Mouse (Mus musculus) neural tube, embryonic 13.5 days (tissue): Measurements from ENCODE around the gene Mesp1. TPM values are rescaled to one million over a fixed set of nuclear protein-coding genes. Genes with fewer than 3 reads are reported as not detected.
A peak's percentile ranks its signal among the peaks of the same experiment; 100 is the strongest.
"Not testable (repeated sequence)": the region's sequence is repeated elsewhere in the genome, so short reads cannot be mapped to it uniquely, and the experiment has no call there.

ENCODE experiments used
- ATAC-seq: fragments of 200-750 bp; cut with Nextera tagmentation; 2 replicates; pipeline ENCODE4 v1.8.0; 2017; ENCODE audit warnings: low read depth, mild to moderate bottlenecking, moderate TSS enrichment, moderate library complexity
- H3K27ac ChIP-seq: fragments of 300-500 bp; sonication (generic); replicated peaks from 2 replicates; pipeline ENCODE4 v1.5.1; 2015; ENCODE audit warnings: moderate library complexity, mild to moderate bottlenecking, inconsistent platforms
- H3K27me3 ChIP-seq: fragments of 300-500 bp; sonication (generic); 2 replicates; pipeline ENCODE4 v1.6.1; 2015; ENCODE audit warnings: mild to moderate bottlenecking, inconsistent platforms
- H3K36me3 ChIP-seq: fragments of 300-500 bp; sonication (generic); 2 replicates; pipeline ENCODE4 v1.6.1; 2015; ENCODE audit warnings: mild to moderate bottlenecking, inconsistent platforms
- H3K4me1 ChIP-seq: fragments of 300-500 bp; sonication (generic); replicated peaks from 2 replicates; pipeline ENCODE4 v1.6.1; 2015; ENCODE audit warnings: inconsistent platforms
- H3K4me2 ChIP-seq: fragments of 300-500 bp; sonication (generic); 2 replicates; pipeline ENCODE4 v1.6.1; 2015; ENCODE audit warnings: inconsistent platforms, mild to moderate bottlenecking, moderate library complexity
- H3K4me3 ChIP-seq: fragments of 300-500 bp; sonication (generic); 2 replicates; pipeline ENCODE4 v1.5.1; 2015; ENCODE audit warnings: mild to moderate bottlenecking, inconsistent platforms
- H3K9ac ChIP-seq: fragments of 300-500 bp; sonication (generic); 2 replicates; pipeline ENCODE4 v1.6.1; 2015; ENCODE audit warnings: moderate library complexity, mild to moderate bottlenecking, inconsistent platforms
- H3K9me3 ChIP-seq: fragments of 300-500 bp; sonication (generic); 2 replicates; pipeline ENCODE4 v1.6.1; 2016; ENCODE audit warnings: inconsistent platforms
- whole genome bisulfite sequencing: fragments of 180-500 bp; shearing (Covaris S2); methylation state at CpG from one replicate; pipeline ENCODE4 v1.1.7; 2015; 5-methylcytosine and 5-hydroxymethylcytosine counted together
- polyA plus RNA-seq: library from polyadenylated mRNA; unstranded; fragments of >200 nt; fragmentation: Nextera tagmentation; extraction: Ambion mirVana; gene quantifications from 2 replicates; pipeline ENCODE4 v1.2.1, GENCODE M21; 2015

The Mesp1 gene
- polyA plus RNA-seq, 1 experiment from 2014 or later: not detected

- H3K27me3 ChIP-seq: peaks cover 37% of the 10 kb centered on the region
- no peaks in the 10 kb centered on the region for H3K36me3 ChIP-seq
- 20% methylated on average over 71 of the region's 71 CpGs for WGBS
- peak within 1 kb of the TSS; percentile 68 for H3K9ac ChIP-seq
- H3K4me3 ChIP-seq: peak within 1 kb of the TSS; percentile 36
- ATAC-seq: peak; percentile 83
- no peaks in the 10 kb centered on the region for H3K9me3 ChIP-seq
- H3K27ac ChIP-seq: no peak within 1 kb of the TSS
- H3K4me1 ChIP-seq: peaks cover 7% of the 10 kb centered on the region; the same call in 1 of the 2 replicates
- H3K4me2 ChIP-seq: peak within 1 kb of the TSS; percentile 58
These were observed 17.3 kb upstream of the Mesp1 start, which contains the start of gene Mesp2 for GRCm38 (mm10) chr7:79810611-79811506. Gene Mesp2 (plus strand): TSS chr7:79810727.

GRCm38 (mm10) chr7:79808561-79808960, 15.0 kb upstream of the Mesp1 start:
- H3K9me3 ChIP-seq: no peaks in the 10 kb centered on the region
- H3K4me2 ChIP-seq: no peak overlapping the region
- H3K27me3 ChIP-seq: peaks cover 37% of the 10 kb centered on the region
- peaks cover 7% of the 10 kb centered on the region; the same call in 1 of the 2 replicates for H3K4me1 ChIP-seq
- ATAC-seq: no peak
- WGBS: 91% methylated on average over 7 of the region's 7 CpGs
- H3K9ac ChIP-seq: no peak overlapping the region
- no peaks in the 10 kb centered on the region for H3K36me3 ChIP-seq
- no peak overlapping the region for H3K4me3 ChIP-seq
- no peak overlapping the region for H3K27ac ChIP-seq

- no peaks in the 10 kb centered on the region for H3K36me3 ChIP-seq
- no peak overlapping the region for H3K4me2 ChIP-seq
- no peak overlapping the region for H3K4me3 ChIP-seq
- H3K27me3 ChIP-seq: no peaks in the 10 kb centered on the region
- WGBS: 65% methylated on average over 2 of the region's 2 CpGs
- no peak overlapping the region for H3K27ac ChIP-seq
- H3K4me1 ChIP-seq: no peaks in the 10 kb centered on the region
- no peak overlapping the region for H3K9ac ChIP-seq
- no peaks in the 10 kb centered on the region for H3K9me3 ChIP-seq
- ATAC-seq: no peak
These were observed 10.3 kb upstream of the Mesp1 start for GRCm38 (mm10) chr7:79803887-79804286.

- Histone ChIP-seq H3K4me2 (no peak overlapping the region), H3K27me3 (no peaks in the 10 kb centered on the region), H3K27ac (no peak overlapping the region), H3K36me3 (no peaks in the 10 kb centered on the region), H3K9me3 (no peaks in the 10 kb centered on the region), H3K4me3 (no peak overlapping the region), H3K9ac (no peak overlapping the region), H3K4me1 (no peaks in the 10 kb centered on the region)
- no peak for ATAC-seq
- WGBS: 70% methylated on average over 5 of the region's 5 CpGs
These were observed 8.4 kb upstream of the Mesp1 start for GRCm38 (mm10) chr7:79802037-79802436.

- Histone ChIP-seq H3K4me2 (no peak overlapping the region), H3K9me3 (no peaks in the 10 kb centered on the region), H3K27ac (no peak overlapping the region), H3K9ac (no peak overlapping the region), H3K36me3 (no peaks in the 10 kb centered on the region), H3K27me3 (no peaks in the 10 kb centered on the region), H3K4me3 (no peak overlapping the region), H3K4me1 (no peaks in the 10 kb centered on the region)
- 82% methylated on average over 11 of the region's 11 CpGs for whole genome bisulfite sequencing
- no peak for ATAC-seq
These were observed 7.8 kb upstream of the Mesp1 start for GRCm38 (mm10) chr7:79801391-79801790.

GRCm38 (mm10) chr7:79800336-79800735, 6.7 kb upstream of the Mesp1 start:
- ATAC-seq: no peak
- 82% methylated on average over 4 of the region's 4 CpGs for WGBS

GRCm38 (mm10) chr7:79799506-79799905, 5.9 kb upstream of the Mesp1 start:
- Histone ChIP-seq H3K4me3 (no peak overlapping the region), H3K36me3 (no peaks in the 10 kb centered on the region), H3K4me2 (no peak overlapping the region), H3K9me3 (no peaks in the 10 kb centered on the region), H3K9ac (no peak overlapping the region), H3K4me1 (no peaks in the 10 kb centered on the region), H3K27ac (no peak overlapping the region), H3K27me3 (peaks cover 18% of the 10 kb centered on the region)
- no peak for ATAC-seq
- WGBS: 75% methylated on average over 6 of the region's 6 CpGs

More at GRCm38 (mm10) chr7:79800336-79800735, 6.7 kb upstream of the Mesp1 start:
- Histone ChIP-seq H3K36me3 (no peaks in the 10 kb centered on the region), H3K4me2 (no peak overlapping the region), H3K9ac (no peak overlapping the region), H3K4me1 (no peaks in the 10 kb centered on the region), H3K4me3 (no peak overlapping the region), H3K9me3 (no peaks in the 10 kb centered on the region), H3K27me3 (peaks cover 9% of the 10 kb centered on the region), H3K27ac (no peak overlapping the region)

- no peak overlapping the region for H3K27ac ChIP-seq
- H3K4me3 ChIP-seq: no peak overlapping the region
- no peak overlapping the region for H3K4me2 ChIP-seq
- 4% methylated on average over 8 of the region's 8 CpGs for WGBS
- no peak for ATAC-seq
- no peaks in the 10 kb centered on the region for H3K4me1 ChIP-seq
- H3K9ac ChIP-seq: no peak overlapping the region
- peaks cover 22% of the 10 kb centered on the region for H3K27me3 ChIP-seq
- H3K36me3 ChIP-seq: no peaks in the 10 kb centered on the region
- H3K9me3 ChIP-seq: no peaks in the 10 kb centered on the region
These were observed 5.5 kb upstream of the Mesp1 start for GRCm38 (mm10) chr7:79799048-79799447.

GRCm38 (mm10) chr7:79798606-79799005, 5.0 kb upstream of the Mesp1 start:
- Histone ChIP-seq H3K9me3 (no peaks in the 10 kb centered on the region), H3K9ac (no peak overlapping the region), H3K4me1 (no peaks in the 10 kb centered on the region), H3K4me3 (no peak overlapping the region), H3K27ac (no peak overlapping the region), H3K36me3 (no peaks in the 10 kb centered on the region), H3K4me2 (no peak overlapping the region), H3K27me3 (peaks cover 27% of the 10 kb centered on the region)
- ATAC-seq: no peak
- 44% methylated on average over 5 of the region's 5 CpGs for WGBS

- H3K36me3 ChIP-seq: no peaks in the 10 kb centered on the region
- H3K9ac ChIP-seq: peak overlapping the region; percentile 65
- H3K27me3 ChIP-seq: peaks cover 68% of the 10 kb centered on the region
- peaks cover 15% of the 10 kb centered on the region for H3K4me1 ChIP-seq
- peak; percentile 57 for ATAC-seq
- H3K27ac ChIP-seq: no peak overlapping the region
- whole genome bisulfite sequencing: 1% methylated on average over 71 of the region's 80 CpGs
- H3K4me3 ChIP-seq: peak overlapping the region; percentile 45
- H3K4me2 ChIP-seq: peak overlapping the region; percentile 73
- no peaks in the 10 kb centered on the region for H3K9me3 ChIP-seq
These were observed 760 bp downstream of the Mesp1 start for GRCm38 (mm10) chr7:79792635-79793421.

GRCm38 (mm10) chr7:79789812-79790211, 3.8 kb downstream of the Mesp1 start:
- H3K9ac ChIP-seq, ATAC-seq, H3K27ac ChIP-seq, H3K4me2 ChIP-seq, H3K36me3 ChIP-seq, H3K4me3 ChIP-seq, H3K9me3 ChIP-seq: not testable (repeated sequence)
- WGBS: 15% methylated on average over 2 of the region's 2 CpGs
- Histone ChIP-seq H3K27me3 (peaks cover 62% of the 10 kb centered on the region), H3K4me1 (peaks cover 15% of the 10 kb centered on the region)

- Histone ChIP-seq H3K4me1 (no peaks in the 10 kb centered on the region), H3K9me3 (no peaks in the 10 kb centered on the region), H3K27ac (no peak overlapping the region), H3K27me3 (peaks cover 27% of the 10 kb centered on the region), H3K9ac (no peak overlapping the region), H3K36me3 (no peaks in the 10 kb centered on the region), H3K4me3 (no peak overlapping the region), H3K4me2 (no peak overlapping the region)
- ATAC-seq: peak; percentile 52
- WGBS: 28% methylated on average over 6 of the region's 6 CpGs
These were observed 7.3 kb downstream of the Mesp1 start for GRCm38 (mm10) chr7:79786295-79786694.
